8 mouse cellular contexts compared by ENCODE assay signal in the genomic region with DNA sequence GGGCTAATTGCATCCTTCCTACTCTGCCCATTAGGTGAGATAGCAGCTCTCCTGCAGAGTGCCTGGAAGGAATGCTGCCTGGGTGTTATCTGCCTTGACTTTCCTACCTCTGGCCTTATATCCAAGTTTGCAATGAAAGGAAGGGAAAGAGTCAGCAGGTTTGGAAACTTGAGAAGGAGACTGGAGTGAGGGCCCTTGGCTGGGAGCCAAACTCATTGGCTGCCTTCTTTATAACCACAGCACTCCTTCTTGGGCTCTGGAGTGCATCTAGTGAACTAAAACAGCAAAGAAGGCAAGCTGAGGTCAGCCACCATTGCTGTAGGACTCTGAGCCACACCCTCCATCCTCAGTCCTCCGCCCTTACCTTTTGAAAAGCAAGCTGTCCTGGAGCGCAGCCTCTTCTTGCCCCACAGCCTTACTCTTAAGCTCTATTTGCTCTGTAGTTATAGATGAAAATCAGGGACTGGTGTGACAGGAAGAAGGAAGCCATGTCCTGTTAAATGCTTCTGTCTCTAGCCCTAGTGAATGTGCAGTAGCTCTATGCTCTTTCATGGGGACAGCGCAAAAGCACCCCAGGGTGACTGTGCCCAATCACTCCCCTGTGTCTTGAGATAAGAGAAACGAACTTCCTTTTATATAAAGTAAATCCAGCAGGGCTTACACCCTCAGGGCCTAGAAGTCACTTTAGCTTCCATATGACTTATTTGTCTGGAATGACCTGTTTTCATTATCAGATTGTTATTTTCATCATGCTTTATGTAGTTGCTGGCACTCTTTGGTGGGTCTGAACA. TPM values are rescaled to one million over a fixed set of nuclear protein-coding genes. Genes with fewer than 3 reads are reported as not detected.
A peak's percentile ranks its signal among the peaks of the same experiment; 100 is the strongest.
DNase-seq lines count a peak whose midpoint lies in the region; ATAC-seq and TF ChIP-seq lines count a peak whose summit lies in the region.

No protein-coding gene starts in this region.

- no peaks in the 10 kb centered on the region for H3K27me3 ChIP-seq in liver, postnatal 0 days (ENCODE audit: insufficient read depth, low read length)
- no peaks in the 10 kb centered on the region for H3K27me3 ChIP-seq in kidney, embryonic 16.5 days (ENCODE audit: insufficient read depth, low read length)

- H3K36me3 ChIP-seq in liver, postnatal 0 days (replicated peaks; ENCODE audit: insufficient read depth, low read length): no peaks in the 10 kb centered on the region; the same call in 1 of the 2 replicates
- H3K36me3 ChIP-seq in kidney, embryonic 16.5 days (ENCODE audit: insufficient read depth, low read length): no peaks in the 10 kb centered on the region

- H3K4me1 ChIP-seq in liver, postnatal 0 days (ENCODE audit: insufficient read depth): no peaks in the 10 kb centered on the region
- H3K4me1 ChIP-seq in kidney, embryonic 16.5 days (ENCODE audit: insufficient read depth, low read length): peaks cover 25% of the 10 kb centered on the region

- H3K4me3 ChIP-seq in liver, postnatal 0 days (ENCODE audit: low read depth, low read length): no peak overlapping the region
- H3K4me3 ChIP-seq in kidney, embryonic 16.5 days (ENCODE audit: low read length): no peak overlapping the region

- 74% methylated on average over 4 of the region's 4 CpGs for WGBS in liver, postnatal 0 days (ENCODE audit: insufficient replicate concordance)
- 66% methylated on average over 4 of the region's 4 CpGs for WGBS in kidney, embryonic 16.5 days

- TF ChIP-seq CTCF in liver, postnatal 0 days (IDR thresholded peaks at IDR 0.05; ENCODE audit: low read depth): no peak

- no peak for TF ChIP-seq EP300 in liver, postnatal 0 days (IDR thresholded peaks at IDR 0.05; ENCODE audit: low read depth)

- no peak overlapping the region for H3K9ac ChIP-seq in liver, postnatal 0 days (replicated peaks)
- no peak overlapping the region for H3K9ac ChIP-seq in kidney, embryonic 16.5 days (replicated peaks; ENCODE audit: low read length)

- H3K9me3 ChIP-seq in liver, postnatal 0 days (ENCODE audit: low read length): no peaks in the 10 kb centered on the region
- H3K9me3 ChIP-seq in kidney, embryonic 16.5 days (ENCODE audit: low read length): no peaks in the 10 kb centered on the region

- H3K4me2 ChIP-seq in liver, postnatal 0 days (ENCODE audit: low read depth, low read length): no peak overlapping the region
- no peak overlapping the region for H3K4me2 ChIP-seq in kidney, embryonic 16.5 days (replicated peaks; ENCODE audit: low read depth, low read length)

- DNase-seq in adrenal gland, postnatal 10 days: peak; percentile 36
- no peak for DNase-seq in adrenal gland, postnatal 14 days
- peak; percentile 43 for DNase-seq in liver
- no peak for DNase-seq in liver, postnatal 0 days
- DNase-seq in mesoderm, embryonic 11.5 days (ENCODE audit: low read depth, low spot score): peak; percentile 43
- no peak for DNase-seq in thymus, postnatal 0 days (ENCODE audit: low spot score)
- DNase-seq in thymus, postnatal 14 days: no peak

- H3K27ac ChIP-seq in liver, postnatal 0 days (ENCODE audit: low read depth): no peak overlapping the region
- H3K27ac ChIP-seq in kidney, embryonic 16.5 days (ENCODE audit: low read length): peak overlapping the region; percentile 26

- no peak for ATAC-seq in liver, postnatal 0 days
- ATAC-seq in kidney, embryonic 16.5 days (ENCODE audit: low FRiP score, low TSS enrichment): peak; percentile 40; the same call in 1 of the 2 replicates

RNA-seq across cellular contexts. Expression of a gene that starts 55.6 kb away (rescaled TPM):
- 10 to 100 TPM; 15.0 to 16.6 TPM for total RNA-seq in adrenal gland, postnatal 10 days (2021)
- total RNA-seq in adrenal gland, postnatal 14 days (2021): 11.3 and 13.2 TPM in 2 replicates
- polyA plus RNA-seq in liver, postnatal 0 days (2015; fragmentation: Nextera tagmentation; extraction: Ambion mirVana): 0.94 and 1.2 TPM in 2 replicates
- polyA plus RNA-seq in kidney, embryonic 16.5 days (2015; fragmentation: Nextera tagmentation; extraction: Ambion mirVana): 27.0 and 28.2 TPM in 2 replicates
- polyA plus RNA-seq in thymus, postnatal 0 days (2015; fragmentation: Nextera tagmentation; extraction: Ambion mirVana): 2.6 and 2.9 TPM in 2 replicates

RNA-seq across cellular contexts. Expression of a gene that starts 59.1 kb away (rescaled TPM):
- total RNA-seq in adrenal gland, postnatal 10 days (2021): 10 to 100 TPM; 25.3 to 25.7 TPM
- 23.3 and 25.3 TPM in 2 replicates for total RNA-seq in adrenal gland, postnatal 14 days (2021)
- 8.4 and 8.7 TPM in 2 replicates for polyA plus RNA-seq in liver, postnatal 0 days (2015; fragmentation: Nextera tagmentation; extraction: Ambion mirVana)
- polyA plus RNA-seq in kidney, embryonic 16.5 days (2015; fragmentation: Nextera tagmentation; extraction: Ambion mirVana): 74.7 and 76.7 TPM in 2 replicates
- polyA plus RNA-seq in thymus, postnatal 0 days (2015; fragmentation: Nextera tagmentation; extraction: Ambion mirVana): 13.6 and 15.6 TPM in 2 replicates

Comparison
In these comparisons a context has a peak if more than half of its experiments do, and no peak if none do; other contexts are left out.
1. DNase-seq: peak in adrenal gland, postnatal 10 days (single experiment), liver (single experiment) and mesoderm, embryonic 11.5 days (single experiment); none in adrenal gland, postnatal 14 days (single experiment), liver, postnatal 0 days (single experiment), thymus, postnatal 0 days (single experiment) and thymus, postnatal 14 days (single experiment).